Mouse (Mus musculus): ENCODE data around the gene Fam50b. TPM values are rescaled to one million over a fixed set of nuclear protein-coding genes. Genes with fewer than 3 reads are reported as not detected.

Fam50b gene
- polyA plus RNA-seq, 1 experiment from 2014 or later, result not detected

GRCm38 (mm10) chr13:34748530-34748929 is 13.9 kb downstream of the Fam50b start:
- Histone ChIP-seq H3K4me2 (replicated peaks) (no peak overlapping the region), H3K9me3 (ENCODE audit: control insufficient read depth, low read length) (no peaks in the 10 kb centered on the region), H3K9ac (no peak overlapping the region), H3K4me1 (replicated peaks; ENCODE audit: control insufficient read depth, insufficient read depth, low read length) (no peaks in the 10 kb centered on the region), H3K27ac (no peak overlapping the region), H3K36me3 (replicated peaks; ENCODE audit: control insufficient read depth, insufficient read depth) (no peaks in the 10 kb centered on the region), H3K4me3 (replicated peaks; ENCODE audit: low read length) (no peak overlapping the region), H3K27me3 (ENCODE audit: control insufficient read depth, insufficient read depth, low read length) (no peaks in the 10 kb centered on the region)
- 54% methylated on average over 3 of the region's 3 CpGs for WGBS
- DNase-seq (ENCODE audit: low spot score) (no peak), ATAC-seq (ENCODE audit: low FRiP score) (no peak)

GRCm38 (mm10) chr13:34759202-34759601 is 24.6 kb downstream of the Fam50b start:
- H3K9me3 ChIP-seq (ENCODE audit: control insufficient read depth, low read length), result no peaks in the 10 kb centered on the region
- H3K36me3 ChIP-seq (replicated peaks; ENCODE audit: control insufficient read depth, insufficient read depth), result no peaks in the 10 kb centered on the region
- H3K4me1 ChIP-seq (replicated peaks; ENCODE audit: control insufficient read depth, insufficient read depth, low read length), result peaks cover 9% of the 10 kb centered on the region; the same call in 1 of the 2 replicates
- H3K4me3 ChIP-seq (replicated peaks; ENCODE audit: low read length), result no peak overlapping the region
- no peak overlapping the region for H3K27ac ChIP-seq
- ATAC-seq (ENCODE audit: low FRiP score) (no peak), DNase-seq (ENCODE audit: low spot score) (no peak)
- H3K9ac ChIP-seq, result no peak overlapping the region
- H3K4me2 ChIP-seq (replicated peaks), result no peak overlapping the region
- WGBS, result 99% methylated on average over 9 of the region's 9 CpGs
- no peaks in the 10 kb centered on the region for H3K27me3 ChIP-seq (ENCODE audit: control insufficient read depth, insufficient read depth, low read length)

GRCm38 (mm10) chr13:34760518-34761287 is 26.1 kb downstream of the Fam50b start:
- Histone ChIP-seq H3K27me3 (ENCODE audit: control insufficient read depth, insufficient read depth, low read length) (no peaks in the 10 kb centered on the region), H3K4me3 (replicated peaks; ENCODE audit: low read length) (no peak overlapping the region), H3K4me1 (replicated peaks; ENCODE audit: control insufficient read depth, insufficient read depth, low read length) (peaks cover 9% of the 10 kb centered on the region; the same call in 1 of the 2 replicates), H3K4me2 (replicated peaks) (no peak overlapping the region), H3K9ac (no peak overlapping the region), H3K27ac (no peak overlapping the region), H3K36me3 (replicated peaks; ENCODE audit: control insufficient read depth, insufficient read depth) (no peaks in the 10 kb centered on the region), H3K9me3 (ENCODE audit: control insufficient read depth, low read length) (no peaks in the 10 kb centered on the region)
- ATAC-seq (ENCODE audit: low FRiP score) (no peak), DNase-seq (ENCODE audit: low spot score) (no peak)
- 15% methylated on average over 7 of the region's 7 CpGs for WGBS

GRCm38 (mm10) chr13:34762136-34762535 is 27.5 kb downstream of the Fam50b start:
- Histone ChIP-seq H3K4me2 (replicated peaks) (no peak overlapping the region), H3K4me3 (replicated peaks; ENCODE audit: low read length) (no peak overlapping the region), H3K27ac (no peak overlapping the region), H3K4me1 (replicated peaks; ENCODE audit: control insufficient read depth, insufficient read depth, low read length) (peaks cover 9% of the 10 kb centered on the region; the same call in 1 of the 2 replicates), H3K9ac (no peak overlapping the region), H3K27me3 (ENCODE audit: control insufficient read depth, insufficient read depth, low read length) (no peaks in the 10 kb centered on the region), H3K9me3 (ENCODE audit: control insufficient read depth, low read length) (no peaks in the 10 kb centered on the region), H3K36me3 (replicated peaks; ENCODE audit: control insufficient read depth, insufficient read depth) (no peaks in the 10 kb centered on the region)
- 62% methylated on average over 5 of the region's 5 CpGs for WGBS
- ATAC-seq (ENCODE audit: low FRiP score) (no peak), DNase-seq (ENCODE audit: low spot score) (no peak)

GRCm38 (mm10) chr13:34762865-34763264 is 28.2 kb downstream of the Fam50b start:
- DNase-seq (ENCODE audit: low spot score) (no peak), ATAC-seq (ENCODE audit: low FRiP score) (no peak)
- Histone ChIP-seq H3K27ac (no peak overlapping the region), H3K4me1 (replicated peaks; ENCODE audit: control insufficient read depth, insufficient read depth, low read length) (peaks cover 9% of the 10 kb centered on the region; the same call in 1 of the 2 replicates), H3K4me2 (replicated peaks) (no peak overlapping the region), H3K36me3 (replicated peaks; ENCODE audit: control insufficient read depth, insufficient read depth) (no peaks in the 10 kb centered on the region), H3K9me3 (ENCODE audit: control insufficient read depth, low read length) (no peaks in the 10 kb centered on the region), H3K9ac (no peak overlapping the region), H3K27me3 (ENCODE audit: control insufficient read depth, insufficient read depth, low read length) (no peaks in the 10 kb centered on the region), H3K4me3 (replicated peaks; ENCODE audit: low read length) (no peak overlapping the region)
- 56% methylated on average over 4 of the region's 4 CpGs for WGBS

GRCm38 (mm10) chr13:34765269-34765668 is 30.6 kb downstream of the Fam50b start:
- Histone ChIP-seq H3K36me3 (replicated peaks; ENCODE audit: control insufficient read depth, insufficient read depth) (no peaks in the 10 kb centered on the region), H3K27ac (no peak overlapping the region), H3K9ac (no peak overlapping the region), H3K9me3 (ENCODE audit: control insufficient read depth, low read length) (no peaks in the 10 kb centered on the region), H3K27me3 (ENCODE audit: control insufficient read depth, insufficient read depth, low read length) (no peaks in the 10 kb centered on the region), H3K4me1 (replicated peaks; ENCODE audit: control insufficient read depth, insufficient read depth, low read length) (peaks cover 6% of the 10 kb centered on the region; the same call in 1 of the 2 replicates), H3K4me3 (replicated peaks; ENCODE audit: low read length) (no peak overlapping the region), H3K4me2 (replicated peaks) (no peak overlapping the region)
- WGBS, result 85% methylated on average over 5 of the region's 5 CpGs
- no peak for DNase-seq (ENCODE audit: low spot score)
- no peak for ATAC-seq (ENCODE audit: low FRiP score)

GRCm38 (mm10) chr13:34766572-34766971 is 31.9 kb downstream of the Fam50b start:
- Histone ChIP-seq H3K4me1 (replicated peaks; ENCODE audit: control insufficient read depth, insufficient read depth, low read length) (no peaks in the 10 kb centered on the region), H3K27ac (no peak overlapping the region), H3K27me3 (ENCODE audit: control insufficient read depth, insufficient read depth, low read length) (no peaks in the 10 kb centered on the region), H3K9ac (no peak overlapping the region), H3K36me3 (replicated peaks; ENCODE audit: control insufficient read depth, insufficient read depth) (no peaks in the 10 kb centered on the region), H3K4me2 (replicated peaks) (no peak overlapping the region), H3K9me3 (ENCODE audit: control insufficient read depth, low read length) (no peaks in the 10 kb centered on the region), H3K4me3 (replicated peaks; ENCODE audit: low read length) (no peak overlapping the region)
- 79% methylated on average over 4 of the region's 4 CpGs for WGBS
- DNase-seq (ENCODE audit: low spot score) (no peak), ATAC-seq (ENCODE audit: low FRiP score) (no peak)

GRCm38 (mm10) chr13:34767527-34768292 is 33.1 kb downstream of the Fam50b start:
- Histone ChIP-seq H3K9ac (no peak overlapping the region), H3K4me1 (replicated peaks; ENCODE audit: control insufficient read depth, insufficient read depth, low read length) (no peaks in the 10 kb centered on the region), H3K9me3 (ENCODE audit: control insufficient read depth, low read length) (no peaks in the 10 kb centered on the region), H3K4me2 (replicated peaks) (no peak overlapping the region), H3K27me3 (ENCODE audit: control insufficient read depth, insufficient read depth, low read length) (no peaks in the 10 kb centered on the region), H3K36me3 (replicated peaks; ENCODE audit: control insufficient read depth, insufficient read depth) (no peaks in the 10 kb centered on the region), H3K4me3 (replicated peaks; ENCODE audit: low read length) (no peak overlapping the region), H3K27ac (no peak overlapping the region)
- WGBS, result 77% methylated on average over 18 of the region's 18 CpGs
- ATAC-seq (ENCODE audit: low FRiP score), result peak; percentile 48; the same call in 1 of the 2 replicates
- DNase-seq (ENCODE audit: low spot score), result no peak

GRCm38 (mm10) chr13:34776767-34777166 is 42.1 kb downstream of the Fam50b start:
- H3K9ac ChIP-seq, result no peak overlapping the region
- WGBS, result 62% methylated on average over 3 of the region's 3 CpGs
- DNase-seq (ENCODE audit: low spot score), result no peak
- no peak overlapping the region for H3K4me3 ChIP-seq (replicated peaks; ENCODE audit: low read length)
- H3K27me3 ChIP-seq (ENCODE audit: control insufficient read depth, insufficient read depth, low read length), result no peaks in the 10 kb centered on the region
- H3K4me2 ChIP-seq (replicated peaks), result no peak overlapping the region
- no peaks in the 10 kb centered on the region for H3K9me3 ChIP-seq (ENCODE audit: control insufficient read depth, low read length)
- H3K36me3 ChIP-seq (replicated peaks; ENCODE audit: control insufficient read depth, insufficient read depth), result no peaks in the 10 kb centered on the region
- no peak overlapping the region for H3K27ac ChIP-seq
- no peaks in the 10 kb centered on the region for H3K4me1 ChIP-seq (replicated peaks; ENCODE audit: control insufficient read depth, insufficient read depth, low read length)
- ATAC-seq (ENCODE audit: low FRiP score), result no peak
